Mouse (Mus musculus) limb, embryonic 14.5 days (tissue): Measurements from ENCODE around the gene Prkcsh. TPM values are rescaled to one million over a fixed set of nuclear protein-coding genes. Genes with fewer than 3 reads are reported as not detected.
A peak's percentile ranks its signal among the peaks of the same experiment; 100 is the strongest.

ENCODE experiments used
- ATAC-seq: fragments of 200-750 bp; cut with Nextera tagmentation; 2 replicates; pipeline ENCODE4 v1.8.0; 2017; ENCODE audit warnings: low read depth, moderate number of reproducible peaks, moderate TSS enrichment; ENCODE audit not compliant: low FRiP score
- DNase-seq: peaks from one replicate; pipeline ENCODE4 v3.0.0-alpha.2; 2015; ENCODE audit warnings: low spot score
- H3K27ac ChIP-seq: fragments of 300-500 bp; sonication (generic); replicated peaks from 2 replicates; pipeline ENCODE4 v1.5.1; 2014; ENCODE audit warnings: low read depth, mild to moderate bottlenecking, low read length, moderate library complexity, mixed read lengths
- H3K27me3 ChIP-seq: fragments of 300-500 bp; sonication (generic); 2 replicates; pipeline ENCODE4 v1.6.1; 2014; ENCODE audit warnings: low read length, mixed read lengths; ENCODE audit not compliant: control insufficient read depth, insufficient read depth
- H3K36me3 ChIP-seq: fragments of 300-500 bp; sonication (generic); 2 replicates; pipeline ENCODE4 v1.6.1; 2014; ENCODE audit warnings: mild to moderate bottlenecking, low read length, moderate library complexity, mixed read lengths; ENCODE audit not compliant: control insufficient read depth, insufficient read depth
- H3K4me1 ChIP-seq: fragments of 300-500 bp; sonication (generic); 2 replicates; pipeline ENCODE4 v1.6.1; 2014; ENCODE audit warnings: antibody characterized with exemption, low read length, mixed read lengths; ENCODE audit not compliant: control insufficient read depth, insufficient read depth
- H3K4me2 ChIP-seq: fragments of 300-500 bp; sonication (generic); replicated peaks from 2 replicates; pipeline ENCODE4 v1.6.1; 2014; ENCODE audit warnings: low read depth, mild to moderate bottlenecking, low read length, moderate library complexity; ENCODE audit not compliant: severe bottlenecking
- H3K4me3 ChIP-seq: fragments of 300-500 bp; sonication (generic); replicated peaks from 2 replicates; pipeline ENCODE4 v1.5.1; 2014; ENCODE audit warnings: low read length
- H3K9ac ChIP-seq: fragments of 300-500 bp; sonication (generic); 2 replicates; pipeline ENCODE4 v1.6.1; 2014; ENCODE audit warnings: mild to moderate bottlenecking, low read depth, low read length, moderate library complexity; ENCODE audit not compliant: severe bottlenecking
- H3K9me3 ChIP-seq: fragments of 300-500 bp; sonication (generic); 2 replicates; pipeline ENCODE4 v1.6.1; 2016; ENCODE audit warnings: low read length; ENCODE audit not compliant: control insufficient read depth
- POLR2A ChIP-seq: fragments of 200-500 bp; IDR thresholded peaks from 2 replicates; pipeline ENCODE4 v1.8.0; 2012; ENCODE audit warnings: inconsistent platforms, mild to moderate bottlenecking, moderate library complexity, borderline replicate concordance; ENCODE audit not compliant: insufficient read depth, insufficient read length; ENCODE audit errors: extremely low read depth
- WGBS: fragments of 180-500 bp; shearing (Covaris S2); extraction: QIAGEN DNeasy Blood & Tissue Kit; methylation state at CpG from one replicate; pipeline ENCODE4 v1.1.7; 2014; 5-methylcytosine and 5-hydroxymethylcytosine counted together
- polyA plus RNA-seq, 2 experiments: library from polyadenylated mRNA; depleted of rRNA in 1 of 2; stranded (reverse) in 1 of 2; unstranded in 1 of 2; fragments of >200 nt; fragmentation: Nextera tagmentation in 1 of 2; extraction: Ambion mirVana in 1 of 2; gene quantifications; 2 replicates each; pipeline versions ENCODE4 v1.2.1 to v1.2.3; 2012 to 2014

Gene Prkcsh
- polyA plus RNA-seq, 2 experiments: 89.0 to 156 TPM

DNA sequence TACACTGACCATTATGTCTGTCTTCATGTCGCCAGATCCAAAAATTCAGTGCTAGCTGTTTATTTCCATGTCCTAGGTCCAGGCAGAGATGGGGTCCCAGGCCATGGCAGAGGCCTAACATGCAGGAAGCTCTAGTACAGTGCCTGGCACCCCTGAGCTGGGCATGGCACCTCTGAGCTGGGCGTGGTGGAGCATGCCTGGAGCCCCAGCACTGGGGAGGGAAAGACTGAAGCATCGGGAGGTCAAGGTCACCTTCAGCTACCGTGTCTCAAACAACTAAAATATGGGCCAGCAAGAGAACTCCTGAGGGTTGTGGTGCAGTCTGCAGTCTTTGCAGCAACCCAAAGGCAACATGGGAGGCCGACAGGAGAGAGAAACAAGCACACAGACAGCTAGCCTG is 44.2 kb upstream of the Prkcsh start:
- no peak overlapping the region for H3K4me2 ChIP-seq
- no peak overlapping the region for H3K4me3 ChIP-seq
- no peak for ATAC-seq
- H3K4me1 ChIP-seq: peaks cover 11% of the 10 kb centered on the region
- no peak overlapping the region for H3K9ac ChIP-seq
- 0 out of 2 replicates have a peak, but pooled peaks cover 5% of the 10 kb centered on the region for H3K36me3 ChIP-seq
- no peak overlapping the region for H3K27ac ChIP-seq
- no peak for TF ChIP-seq POLR2A
- WGBS: 77% methylated on average over 5 of the region's 5 CpGs
- no peak for DNase-seq
- peaks cover 41% of the 10 kb centered on the region for H3K27me3 ChIP-seq
- H3K9me3 ChIP-seq: no peaks in the 10 kb centered on the region

DNA sequence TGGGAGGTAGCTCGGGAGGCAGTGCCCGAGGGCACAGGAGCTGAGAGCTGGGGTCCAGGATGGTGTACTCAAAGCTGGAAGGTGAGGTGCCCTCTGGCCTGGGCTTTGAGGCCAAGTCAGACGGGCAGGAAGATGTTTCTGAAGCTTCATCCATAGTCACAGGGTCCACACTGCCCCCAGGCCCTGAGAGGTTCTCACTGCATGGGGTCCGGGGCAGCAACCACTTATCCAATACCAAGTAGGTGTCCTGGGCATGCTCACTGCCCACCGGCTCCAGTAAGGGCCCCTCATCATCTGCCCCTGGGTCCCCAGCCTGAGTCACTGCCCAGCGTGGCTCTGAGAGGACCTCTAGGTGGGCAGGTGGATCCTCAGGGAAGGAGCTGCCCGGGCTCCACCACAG is 43.4 kb upstream of the Prkcsh start:
- no peak for ATAC-seq
- WGBS: 94% methylated on average over 7 of the region's 7 CpGs
- no peak overlapping the region for H3K4me3 ChIP-seq
- no peaks in the 10 kb centered on the region for H3K9me3 ChIP-seq
- DNase-seq: no peak
- no peak overlapping the region for H3K27ac ChIP-seq
- no peak for TF ChIP-seq POLR2A
- H3K4me1 ChIP-seq: peaks cover 11% of the 10 kb centered on the region
- no peak overlapping the region for H3K9ac ChIP-seq
- H3K4me2 ChIP-seq: no peak overlapping the region
- H3K27me3 ChIP-seq: peaks cover 46% of the 10 kb centered on the region
- 0 out of 2 replicates have a peak, but pooled peaks cover 5% of the 10 kb centered on the region for H3K36me3 ChIP-seq

DNA sequence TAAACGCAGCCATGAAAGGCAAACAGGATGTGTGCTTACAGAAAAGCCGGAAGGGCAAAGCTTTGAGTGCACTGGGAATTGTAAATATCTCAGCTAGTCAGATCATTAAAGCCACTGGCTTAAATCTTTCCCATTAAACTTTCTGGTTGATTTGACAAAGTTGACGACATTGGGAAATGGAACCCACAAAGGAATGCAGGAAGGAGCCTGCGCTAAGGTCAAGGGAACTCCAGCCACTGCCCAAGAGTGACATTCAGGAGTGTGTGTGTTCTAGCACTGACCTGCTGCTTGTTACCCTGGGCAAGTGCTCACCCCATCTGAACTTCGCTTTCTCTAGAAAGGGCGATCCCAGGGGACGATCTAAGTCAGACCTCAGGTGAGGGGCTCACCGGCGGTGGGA is 42.5 kb upstream of the Prkcsh start:
- Histone ChIP-seq H3K9ac (no peak overlapping the region), H3K27ac (no peak overlapping the region), H3K27me3 (peaks cover 46% of the 10 kb centered on the region), H3K4me1 (peaks cover 11% of the 10 kb centered on the region), H3K36me3 (0 out of 2 replicates have a peak, but pooled peaks cover 5% of the 10 kb centered on the region), H3K4me2 (no peak overlapping the region), H3K9me3 (no peaks in the 10 kb centered on the region), H3K4me3 (no peak overlapping the region)
- DNase-seq: no peak
- ATAC-seq: no peak
- TF ChIP-seq POLR2A: no peak
- WGBS: 47% methylated on average over 9 of the region's 9 CpGs

DNA sequence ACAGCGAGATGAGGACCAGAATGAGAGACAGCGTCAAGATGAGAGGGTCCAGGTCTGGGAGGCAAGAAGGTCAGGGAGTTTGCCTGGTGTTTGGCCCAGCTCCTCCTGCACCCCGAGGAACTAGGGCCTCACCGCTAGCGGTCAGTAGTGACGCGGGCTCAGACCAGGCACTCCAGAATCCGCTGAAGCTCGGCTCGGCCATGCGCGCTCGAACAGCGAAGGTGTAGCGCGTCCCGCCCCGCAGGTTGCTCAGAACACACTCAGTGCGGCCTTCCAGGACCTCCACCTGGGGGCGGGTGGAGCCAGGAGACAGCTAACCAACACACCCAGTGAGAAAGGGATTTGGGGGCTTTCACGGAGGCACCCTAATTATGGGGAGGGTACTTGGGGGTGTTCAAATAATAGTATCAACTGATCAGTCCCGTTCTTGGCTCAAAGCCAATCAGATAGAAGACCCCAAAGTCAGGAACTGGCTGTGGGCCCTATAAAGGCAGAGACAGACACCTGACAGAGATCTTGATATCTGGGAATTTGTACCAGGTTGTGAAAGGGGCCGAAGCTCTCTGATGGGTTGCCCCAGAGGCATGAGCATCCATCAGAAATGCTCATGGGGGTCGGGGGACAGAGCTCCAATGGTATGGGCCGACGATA is 41.9 kb upstream of the Prkcsh start:
- 11% methylated on average over 26 of the region's 26 CpGs for WGBS
- 0 out of 2 replicates have a peak, but pooled peaks cover 5% of the 10 kb centered on the region for H3K36me3 ChIP-seq
- ATAC-seq (no peak), DNase-seq (no peak)
- H3K4me1 ChIP-seq: peaks cover 11% of the 10 kb centered on the region
- no peak overlapping the region for H3K27ac ChIP-seq
- no peak overlapping the region for H3K4me3 ChIP-seq
- no peak overlapping the region for H3K4me2 ChIP-seq
- H3K9ac ChIP-seq: no peak overlapping the region
- H3K27me3 ChIP-seq: peaks cover 46% of the 10 kb centered on the region
- no peaks in the 10 kb centered on the region for H3K9me3 ChIP-seq
- TF ChIP-seq POLR2A: no peak

DNA sequence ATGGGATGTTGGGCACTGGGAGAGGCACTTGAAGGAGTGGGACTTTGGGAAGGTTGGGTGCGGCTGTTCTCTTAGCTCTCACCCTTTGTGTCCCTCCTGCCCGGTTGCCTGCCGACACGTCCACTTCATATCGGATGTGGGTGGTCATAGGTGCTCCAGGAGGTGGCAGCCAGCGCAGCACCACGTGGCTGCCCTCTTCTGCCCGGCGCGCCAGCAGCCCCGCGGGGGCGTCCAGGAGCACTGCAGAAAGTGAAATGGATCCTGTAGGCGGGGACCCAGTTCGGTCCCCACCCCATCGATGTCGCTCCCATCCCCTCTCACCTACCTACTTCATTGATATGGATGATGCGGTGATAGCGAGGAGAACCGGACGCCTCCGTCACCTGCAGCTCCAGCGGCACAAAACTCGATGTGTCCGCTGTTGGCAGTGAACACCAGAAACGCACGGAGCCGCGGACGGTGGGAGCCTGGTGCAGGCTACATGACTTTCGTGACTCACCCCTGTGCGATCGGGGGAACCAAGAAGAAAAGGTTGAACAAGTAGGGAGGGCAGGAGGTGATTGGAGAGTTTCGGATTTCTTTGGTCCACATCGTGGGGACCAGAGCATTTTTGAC is 41.1 kb upstream of the Prkcsh start:
- peak overlapping the region; percentile 41 for H3K4me3 ChIP-seq
- TF ChIP-seq POLR2A: no peak
- H3K27me3 ChIP-seq: peaks cover 46% of the 10 kb centered on the region
- H3K9ac ChIP-seq: no peak overlapping the region
- peak overlapping the region; percentile 92 for H3K4me2 ChIP-seq
- DNase-seq (no peak), ATAC-seq (no peak)
- H3K27ac ChIP-seq: no peak overlapping the region
- no peaks in the 10 kb centered on the region for H3K9me3 ChIP-seq
- 0 out of 2 replicates have a peak, but pooled peaks cover 5% of the 10 kb centered on the region for H3K36me3 ChIP-seq
- WGBS: 2% methylated on average over 35 of the region's 35 CpGs
- H3K4me1 ChIP-seq: peaks cover 9% of the 10 kb centered on the region
